Mouse (Mus musculus) naive thymus-derived CD4-positive, alpha-beta T cell, adult 2 months (primary cell): ENCODE measurements around the gene Sgce.
"Not testable (repeated sequence)": the region's sequence is repeated elsewhere in the genome, so short reads cannot be mapped to it uniquely, and the experiment has no call there.

Source experiments
- DNase-seq: peaks from one replicate; pipeline ENCODE4 v3.0.0-alpha.2; 2011; ENCODE audit warnings: low read depth

Gene Sgce

GRCm38 (mm10) chr6:4722739-4723138 lies 24.3 kb downstream of the Sgce start:
- DNase-seq: no peak

- DNase-seq: no peak
These were observed 24.9 kb downstream of the Sgce start for GRCm38 (mm10) chr6:4722142-4722541.

DNA sequence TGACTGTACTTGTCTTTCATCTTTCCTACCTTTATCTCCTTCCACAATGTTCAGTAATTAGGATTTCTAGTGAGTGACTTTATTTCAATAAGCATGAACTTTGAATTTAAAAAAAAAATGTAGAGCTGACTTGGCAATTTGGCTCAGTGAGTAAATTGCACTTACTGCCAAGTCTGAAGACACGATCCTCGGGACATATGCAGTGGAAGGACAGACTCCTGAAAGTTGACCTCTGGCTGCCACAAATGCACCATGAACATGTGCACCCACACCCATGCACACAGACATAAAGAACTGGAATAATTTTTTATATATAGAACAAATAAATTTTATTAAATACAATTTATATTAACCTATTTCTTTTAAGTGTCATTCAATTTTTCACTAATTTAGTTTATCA lies 29.7 kb downstream of the Sgce start:
- no peak for DNase-seq

DNA sequence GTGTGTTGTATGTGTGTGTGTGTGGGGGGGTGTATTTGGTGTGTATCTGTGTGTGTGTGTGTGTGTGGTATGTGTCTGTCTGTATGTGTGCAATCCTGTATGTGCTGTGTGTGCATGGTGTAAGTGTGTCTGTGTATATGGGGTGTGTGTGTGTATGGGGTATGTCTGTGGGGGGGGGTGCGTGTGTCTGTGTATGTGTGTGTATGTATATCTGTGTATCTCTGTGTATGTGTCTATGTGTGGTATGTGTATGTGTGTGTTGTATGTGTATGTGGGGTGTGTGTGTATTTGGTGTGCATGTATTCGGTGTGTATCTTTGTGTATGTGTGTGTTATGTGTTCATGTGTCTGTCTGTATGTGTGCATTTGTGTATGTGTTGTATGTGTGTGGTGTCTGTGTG lies 30.8 kb downstream of the Sgce start:
- no peak for DNase-seq

DNA sequence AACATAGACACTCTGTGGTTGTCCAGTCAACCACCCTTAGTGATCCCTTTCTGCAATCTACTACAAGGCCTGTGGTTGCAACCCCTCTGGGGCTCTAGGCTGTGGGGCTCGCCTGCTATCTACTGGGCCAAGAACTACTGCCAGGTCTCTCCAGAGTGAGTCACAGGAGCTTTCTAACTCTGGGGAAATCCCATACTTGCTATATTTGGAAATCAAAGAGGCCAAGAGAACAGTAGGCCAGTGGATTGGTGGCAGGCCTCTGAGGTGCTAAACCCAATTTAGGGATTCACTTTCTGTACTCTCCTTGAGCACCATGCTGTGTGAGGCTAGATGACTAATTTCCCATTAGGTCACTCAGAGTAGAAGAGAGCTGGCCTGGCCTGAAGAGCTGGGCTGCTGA lies 38.0 kb downstream of the Sgce start:
- DNase-seq: no peak

DNA sequence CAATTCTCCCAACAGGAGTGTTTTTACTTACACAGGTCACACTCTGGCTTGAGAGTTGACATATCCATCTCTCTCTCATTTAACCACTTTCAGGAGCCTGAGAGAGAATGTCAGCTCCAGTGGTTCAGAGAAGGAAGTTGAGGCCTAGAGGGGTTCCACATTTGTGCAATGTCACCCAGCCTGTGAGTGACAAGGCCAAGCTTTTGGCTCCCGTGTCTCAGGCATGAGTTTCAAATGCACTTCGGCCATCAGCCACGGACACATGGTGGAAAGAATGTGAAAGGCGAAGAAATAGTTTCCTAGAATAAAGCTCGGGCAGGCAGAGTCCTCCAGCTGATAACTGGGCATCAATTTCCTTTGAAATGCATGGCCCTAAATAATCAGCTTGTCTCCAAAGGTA lies 40.6 kb downstream of the Sgce start:
- DNase-seq: no peak

DNA sequence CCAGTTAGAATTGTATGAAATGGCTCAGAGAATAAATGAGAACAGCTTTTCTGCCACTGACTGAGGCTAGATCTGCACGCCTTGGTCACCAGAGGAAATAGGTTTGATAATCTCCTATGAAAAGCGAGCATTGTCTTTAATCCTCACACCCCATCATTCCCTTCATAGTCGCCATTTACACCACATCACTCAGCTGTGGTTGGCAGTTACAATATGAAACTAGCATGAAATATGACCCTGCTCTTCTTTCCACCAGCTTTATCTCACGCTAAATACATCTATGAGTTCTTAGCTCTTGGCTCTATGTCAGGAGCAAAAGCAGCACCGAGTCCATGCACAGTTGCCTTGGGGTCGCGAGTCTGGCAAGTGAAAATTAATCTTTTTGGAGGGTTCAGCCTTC lies 43.1 kb downstream of the Sgce start:
- DNase-seq: no peak

- DNase-seq: no peak
These were observed 45.4 kb downstream of the Sgce start for GRCm38 (mm10) chr6:4701641-4702040.

DNA sequence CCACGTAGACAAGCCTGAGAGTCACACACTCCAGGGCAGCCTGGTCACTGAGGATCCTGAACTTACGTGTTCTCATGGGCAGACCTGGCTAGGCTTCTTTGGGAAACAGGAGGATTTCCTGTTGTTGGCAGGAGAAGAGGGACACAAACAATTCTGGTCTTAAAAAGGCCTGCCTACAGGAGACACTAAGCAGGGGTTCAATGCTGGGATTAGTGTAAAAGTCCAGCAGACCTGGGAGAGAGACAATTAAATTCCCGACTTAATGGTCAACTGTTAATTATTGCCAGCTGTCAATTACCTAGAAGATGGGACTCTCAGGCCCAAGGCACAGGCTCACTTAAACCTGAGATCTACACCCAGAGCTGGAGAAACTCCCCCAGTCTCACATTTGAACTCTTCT lies 51.2 kb downstream of the Sgce start:
- DNase-seq: no peak

- DNase-seq: no peak
These were observed 52.3 kb downstream of the Sgce start for GRCm38 (mm10) chr6:4694672-4695231.

DNA sequence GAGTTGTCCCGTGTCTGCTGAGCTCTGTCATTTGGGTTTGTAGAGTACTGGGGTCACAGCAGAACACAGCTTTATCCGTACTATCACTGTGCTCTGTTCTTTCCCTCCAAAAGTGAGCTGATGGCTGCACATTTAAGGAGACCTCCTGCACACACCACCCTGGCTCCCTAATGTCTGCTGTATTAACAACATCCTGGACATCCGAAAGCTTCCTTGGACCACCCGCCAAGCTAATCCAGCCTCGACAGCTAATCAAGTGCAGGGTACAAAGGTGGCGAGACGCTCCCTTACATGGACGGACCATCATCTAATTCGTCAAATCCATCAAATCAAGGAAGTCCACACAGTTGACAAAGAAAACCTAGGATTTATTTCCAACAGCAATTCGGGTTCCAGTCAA lies 53.5 kb downstream of the Sgce start:
- DNase-seq: no peak

DNA sequence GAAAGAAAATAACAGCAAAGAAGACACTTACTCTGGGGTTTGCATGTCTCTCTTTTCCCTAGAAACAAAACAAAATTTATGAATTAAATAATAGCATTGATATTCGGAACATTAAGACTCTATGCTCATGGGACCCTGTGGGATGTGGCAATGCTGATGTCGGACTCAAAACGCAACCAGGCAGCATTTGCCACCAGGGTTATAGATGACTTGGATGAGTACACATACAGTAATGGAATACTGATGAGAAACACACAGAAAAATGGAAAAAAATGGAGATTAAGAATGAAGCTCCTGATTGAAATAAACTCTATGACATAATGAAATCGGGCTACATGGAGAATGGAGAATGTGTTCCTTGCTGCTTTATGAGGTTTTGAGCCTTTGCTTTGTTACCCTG lies 56.6 kb downstream of the Sgce start:
- no peak for DNase-seq

GRCm38 (mm10) chr6:4684706-4685340 lies 62.2 kb downstream of the Sgce start:
- DNase-seq: no peak

DNA sequence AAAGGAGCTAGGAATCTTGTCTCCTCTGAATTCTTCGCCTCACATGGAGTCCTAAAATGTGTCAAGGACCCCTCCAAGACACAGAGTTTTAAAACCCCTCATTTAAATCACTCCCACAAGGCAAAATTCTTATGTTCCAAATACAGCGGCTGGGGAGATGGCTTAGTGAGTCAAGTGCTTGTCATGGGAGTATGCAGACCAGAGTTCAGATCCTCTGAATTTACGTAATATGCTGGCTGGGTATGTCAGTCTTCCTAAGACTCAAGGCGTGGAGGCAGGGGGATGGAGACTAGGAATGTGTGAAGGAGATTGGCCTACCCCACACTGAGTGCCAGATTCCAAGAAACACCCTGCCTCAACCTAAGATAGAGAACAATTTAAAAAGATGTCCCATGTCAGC lies 66.4 kb downstream of the Sgce start:
- no peak for DNase-seq

DNA sequence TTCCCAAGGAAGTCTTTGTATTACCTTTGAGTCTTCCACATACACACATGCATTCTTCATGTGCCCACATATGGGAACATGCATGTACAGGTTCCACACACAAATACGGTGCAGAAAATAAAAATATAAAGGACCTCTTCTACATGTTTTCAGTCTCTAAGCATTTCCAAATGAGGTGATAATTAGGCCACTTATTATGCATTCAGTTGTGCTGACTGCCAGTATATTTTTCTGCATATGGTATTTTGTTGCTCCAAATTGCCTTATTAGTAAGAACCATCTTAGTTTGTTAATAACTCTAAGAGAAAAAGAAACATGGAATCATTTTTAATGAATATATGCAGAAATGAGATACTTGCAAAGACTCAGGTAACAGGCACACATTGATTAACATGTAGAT lies 67.0 kb downstream of the Sgce start:
- DNase-seq: no peak

DNA sequence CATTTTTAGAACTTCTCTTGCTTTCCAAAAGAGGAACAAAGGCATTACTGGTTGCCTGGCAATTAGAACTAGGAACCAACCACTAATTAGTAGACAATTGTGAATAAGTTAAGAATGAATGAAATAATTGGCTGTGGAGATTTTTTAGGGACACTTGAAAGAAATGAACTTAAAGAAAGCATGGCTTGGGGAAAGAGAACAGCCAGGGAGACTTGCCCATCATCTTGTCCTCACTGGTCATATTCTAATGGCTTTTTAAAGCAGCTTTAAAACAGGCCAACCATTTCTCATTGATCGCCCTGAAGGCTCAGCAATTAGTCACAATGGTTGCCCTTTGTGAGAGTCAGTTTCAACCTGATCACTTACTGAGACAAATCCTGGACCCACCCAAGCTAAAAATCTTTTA lies 69.6 kb downstream of the Sgce start:
- no peak for DNase-seq

DNA sequence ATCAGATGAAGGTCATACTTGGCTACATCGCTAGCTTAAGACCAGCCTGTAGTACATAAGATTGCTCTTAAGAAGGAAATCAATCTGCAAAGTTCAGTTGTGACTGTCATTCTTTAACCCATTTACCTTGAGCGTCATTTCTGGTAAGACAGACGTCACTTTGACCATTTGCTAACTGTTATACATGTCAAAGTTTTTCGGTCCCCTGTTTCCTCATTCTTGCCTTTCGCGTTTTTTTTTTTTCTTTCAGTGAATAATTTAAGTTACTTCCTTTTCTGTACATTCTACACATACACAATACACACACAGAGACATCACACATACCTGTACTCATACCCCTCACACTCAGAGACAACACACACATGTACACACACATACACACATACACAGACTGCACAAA lies 81.9 kb downstream of the Sgce start:
- DNase-seq: no peak

- DNase-seq: no peak
These were observed 82.7 kb downstream of the Sgce start for GRCm38 (mm10) chr6:4664313-4664712.

DNA sequence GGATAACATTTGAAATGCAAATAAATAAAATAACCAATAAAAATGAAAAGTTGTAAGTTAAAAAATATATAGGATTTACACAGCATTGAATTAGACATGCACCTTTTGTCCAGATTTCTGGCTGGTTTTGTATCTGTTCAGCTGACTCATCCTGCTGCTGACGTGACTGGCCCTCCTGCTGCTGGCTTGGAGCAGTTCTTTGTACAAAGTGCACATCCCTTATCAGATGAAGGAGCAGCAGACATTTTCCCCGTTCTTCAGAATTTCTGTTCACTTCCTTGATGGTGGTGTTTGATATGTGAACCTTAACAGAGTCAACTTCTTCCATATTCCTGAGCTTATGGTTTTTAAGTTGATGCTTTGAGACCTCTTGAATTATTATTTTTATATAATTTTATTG lies 83.5 kb downstream of the Sgce start:
- DNase-seq: no peak

GRCm38 (mm10) chr6:4658861-4659260 lies 88.1 kb downstream of the Sgce start:
- no peak for DNase-seq

- DNase-seq: no peak
These were observed 91.1 kb downstream of the Sgce start for GRCm38 (mm10) chr6:4655924-4656323.

- DNase-seq: no peak
These were observed 91.5 kb downstream of the Sgce start for GRCm38 (mm10) chr6:4655466-4655865.

DNA sequence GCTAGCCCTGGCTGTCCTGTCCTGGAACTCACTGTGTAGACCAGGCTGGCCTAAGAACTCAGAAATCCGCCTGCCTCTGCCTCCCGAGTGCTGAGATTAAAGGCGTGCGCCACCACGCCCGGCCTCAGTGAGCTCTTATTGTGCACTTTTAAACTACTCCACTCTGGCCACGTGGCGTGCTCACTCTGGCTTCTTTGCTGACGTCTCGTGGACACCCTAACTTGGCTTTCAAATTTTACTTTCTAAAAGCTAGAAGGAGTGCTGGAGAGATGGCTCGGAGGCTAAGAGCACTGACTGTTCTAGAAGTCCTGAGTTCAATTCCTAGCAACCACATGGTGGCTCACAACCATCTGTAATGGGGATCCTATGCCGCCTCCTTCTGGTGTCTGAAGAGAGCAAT lies 93.3 kb downstream of the Sgce start:
- not testable (repeated sequence) for DNase-seq

GRCm38 (mm10) chr6:4652596-4653134 lies 94.3 kb downstream of the Sgce start:
- DNase-seq: no peak
